Mouse (Mus musculus) liver, embryonic 16.5 days (tissue): ENCODE measurements around the gene AI413582. TPM values are rescaled to one million over a fixed set of nuclear protein-coding genes. Genes with fewer than 3 reads are reported as not detected.
A peak's percentile ranks its signal among the peaks of the same experiment; 100 is the strongest.

Experiments
- ATAC-seq: fragments of 200-750 bp; cut with Nextera tagmentation; 2 replicates; pipeline ENCODE4 v1.8.0; 2017; ENCODE audit warnings: low read depth, mild to moderate bottlenecking, moderate number of reproducible peaks, moderate library complexity
- H3K27ac ChIP-seq: fragments of 300-500 bp; sonication (generic); 2 replicates; pipeline ENCODE4 v1.5.1; 2014; ENCODE audit warnings: mild to moderate bottlenecking, low read length
- H3K27me3 ChIP-seq: fragments of 300-500 bp; sonication (generic); 2 replicates; pipeline ENCODE4 v1.6.1; 2014; ENCODE audit warnings: low read depth, low read length, mixed read lengths; ENCODE audit not compliant: control insufficient read depth, insufficient read depth
- H3K36me3 ChIP-seq: fragments of 300-500 bp; sonication (generic); 2 replicates; pipeline ENCODE4 v1.6.1; 2014; ENCODE audit warnings: mild to moderate bottlenecking; ENCODE audit not compliant: control insufficient read depth, insufficient read depth
- H3K4me1 ChIP-seq: fragments of 300-500 bp; sonication (generic); 2 replicates; pipeline ENCODE4 v1.6.1; 2014; ENCODE audit warnings: low read depth, low read length, mixed read lengths; ENCODE audit not compliant: control insufficient read depth
- H3K4me2 ChIP-seq: fragments of 300-500 bp; sonication (generic); 2 replicates; pipeline ENCODE4 v1.6.1; 2014; ENCODE audit warnings: low read depth, low read length, mixed read lengths
- H3K4me3 ChIP-seq: fragments of 300-500 bp; sonication (generic); 2 replicates; pipeline ENCODE4 v1.5.1; 2014; ENCODE audit warnings: low read depth, mild to moderate bottlenecking, low read length
- H3K9ac ChIP-seq: fragments of 300-500 bp; sonication (generic); 2 replicates; pipeline ENCODE4 v1.6.1; 2014; ENCODE audit warnings: low read depth, low read length
- H3K9me3 ChIP-seq: fragments of 300-500 bp; sonication (generic); replicated peaks from 2 replicates; pipeline ENCODE4 v1.6.1; 2016; ENCODE audit warnings: low read length; ENCODE audit not compliant: control insufficient read depth
- WGBS: fragments of 180-500 bp; shearing (Covaris S2); extraction: QIAGEN DNeasy Blood & Tissue Kit; methylation state at CpG from one replicate; pipeline ENCODE4 v1.1.7; 2014; ENCODE audit not compliant: insufficient replicate concordance; 5-methylcytosine and 5-hydroxymethylcytosine counted together
- polyA plus RNA-seq: library from polyadenylated mRNA; unstranded; fragments of >200 nt; fragmentation: Nextera tagmentation; extraction: Ambion mirVana; gene quantifications from 2 replicates; pipeline ENCODE4 v1.2.1, GENCODE M21; 2015

Gene AI413582
- polyA plus RNA-seq, 1 experiment from 2014 or later: 10.5 TPM

GRCm38 (mm10) chr17:27559596-27559995 lies 6.0 kb downstream of the AI413582 start:
- Histone ChIP-seq H3K4me2 (peak overlapping the region; percentile 92; the same call in 1 of the 2 replicates), H3K9me3 (no peaks in the 10 kb centered on the region), H3K4me1 (peaks cover 56% of the 10 kb centered on the region), H3K27me3 (no peaks in the 10 kb centered on the region), H3K27ac (no peak overlapping the region), H3K36me3 (peaks cover 4% of the 10 kb centered on the region; the same call in 1 of the 2 replicates), H3K9ac (no peak overlapping the region), H3K4me3 (no peak overlapping the region)
- no peak for ATAC-seq
- WGBS: 39% methylated on average over 11 of the region's 12 CpGs

- Histone ChIP-seq H3K27ac (no peak overlapping the region), H3K36me3 (peaks cover 4% of the 10 kb centered on the region; the same call in 1 of the 2 replicates), H3K4me2 (peak overlapping the region; percentile 92), H3K9me3 (no peaks in the 10 kb centered on the region), H3K4me3 (peak overlapping the region; percentile 81), H3K9ac (no peak overlapping the region; the same call in 1 of the 2 replicates), H3K27me3 (no peaks in the 10 kb centered on the region), H3K4me1 (peaks cover 54% of the 10 kb centered on the region)
- WGBS: under 1% methylated on average over 5 of the region's 5 CpGs
- ATAC-seq: no peak
Measured at GRCm38 (mm10) chr17:27558845-27559244, 6.7 kb downstream of the AI413582 start.

GRCm38 (mm10) chr17:27557927-27558661 lies 7.5 kb downstream of the AI413582 start:
- ATAC-seq: no peak
- Histone ChIP-seq H3K27ac (peak overlapping the region; percentile 92), H3K27me3 (no peaks in the 10 kb centered on the region), H3K36me3 (peaks cover 4% of the 10 kb centered on the region; the same call in 1 of the 2 replicates), H3K9me3 (no peaks in the 10 kb centered on the region), H3K4me2 (peak overlapping the region; percentile 92), H3K4me1 (peaks cover 50% of the 10 kb centered on the region), H3K9ac (peak overlapping the region; percentile 83), H3K4me3 (peak overlapping the region; percentile 81)
- 2% methylated on average over 14 of the region's 14 CpGs for WGBS

- ATAC-seq: peak; percentile 9
- Histone ChIP-seq H3K9ac (peak overlapping the region; percentile 83), H3K4me2 (peak overlapping the region; percentile 92), H3K27me3 (no peaks in the 10 kb centered on the region), H3K36me3 (peaks cover 4% of the 10 kb centered on the region; the same call in 1 of the 2 replicates), H3K27ac (peak overlapping the region; percentile 92), H3K4me1 (peaks cover 53% of the 10 kb centered on the region), H3K4me3 (peak overlapping the region; percentile 81), H3K9me3 (no peaks in the 10 kb centered on the region)
- WGBS: under 1% methylated on average over 50 of the region's 75 CpGs
Measured at GRCm38 (mm10) chr17:27557181-27557926, 8.2 kb downstream of the AI413582 start.

- peaks cover under 1% of the 10 kb centered on the region; the same call in 1 of the 2 replicates for H3K36me3 ChIP-seq
- H3K4me1 ChIP-seq: peaks cover 46% of the 10 kb centered on the region
- H3K4me2 ChIP-seq: peak within 1 kb of the TSS; percentile 92
- no peaks in the 10 kb centered on the region for H3K27me3 ChIP-seq
- peak; percentile 74 for ATAC-seq
- peak within 1 kb of the TSS; percentile 81 for H3K4me3 ChIP-seq
- peak within 1 kb of the TSS; percentile 92 for H3K27ac ChIP-seq
- under 1% methylated on average over 79 of the region's 79 CpGs for WGBS
- peak within 1 kb of the TSS; percentile 83 for H3K9ac ChIP-seq
- no peaks in the 10 kb centered on the region for H3K9me3 ChIP-seq
Measured at GRCm38 (mm10) chr17:27556315-27557011, 9.1 kb downstream of the AI413582 start, which contains the start of gene Hmga1. Gene Hmga1 (plus strand): TSS chr17:27556497.

- Histone ChIP-seq H3K9me3 (no peaks in the 10 kb centered on the region), H3K27ac (peak overlapping the region; percentile 92), H3K4me1 (peaks cover 44% of the 10 kb centered on the region), H3K36me3 (no peaks in the 10 kb centered on the region), H3K4me2 (peak overlapping the region; percentile 92), H3K27me3 (no peaks in the 10 kb centered on the region), H3K4me3 (peak overlapping the region; percentile 81), H3K9ac (peak overlapping the region; percentile 83)
- under 1% methylated on average over 55 of the region's 55 CpGs for WGBS
- peak; percentile 63 for ATAC-seq
Measured at GRCm38 (mm10) chr17:27555512-27556172, 9.9 kb downstream of the AI413582 start.

- Histone ChIP-seq H3K4me2 (peak overlapping the region; percentile 92), H3K4me1 (peaks cover 42% of the 10 kb centered on the region), H3K9me3 (no peaks in the 10 kb centered on the region), H3K4me3 (peak overlapping the region; percentile 81), H3K27me3 (no peaks in the 10 kb centered on the region), H3K36me3 (no peaks in the 10 kb centered on the region), H3K27ac (peak overlapping the region; percentile 92), H3K9ac (peak overlapping the region; percentile 68)
- peak; percentile 37 for ATAC-seq
- 2% methylated on average over 39 of the region's 39 CpGs for WGBS
Measured at GRCm38 (mm10) chr17:27555075-27555511, 10.5 kb downstream of the AI413582 start.
